Mouse (Mus musculus): ENCODE results near the gene Sbf2.

Gene Sbf2

GRCm38 (mm10) chr7:110305486-110305885 lies 309.2 kb downstream of the Sbf2 start:
- no peak for DNase-seq

GRCm38 (mm10) chr7:110302886-110303285 lies 311.8 kb downstream of the Sbf2 start:
- DNase-seq, result no peak

- no peak for DNase-seq
Measured at GRCm38 (mm10) chr7:110298739-110299410, 315.8 kb downstream of the Sbf2 start.

- DNase-seq, result no peak
Measured at GRCm38 (mm10) chr7:110298090-110298489, 316.6 kb downstream of the Sbf2 start.

- no peak for DNase-seq
Measured at GRCm38 (mm10) chr7:110297611-110298010, 317.1 kb downstream of the Sbf2 start.

GRCm38 (mm10) chr7:110296889-110297603 lies 317.7 kb downstream of the Sbf2 start:
- DNase-seq, result peak; percentile 86

GRCm38 (mm10) chr7:110289647-110290046 lies 325.1 kb downstream of the Sbf2 start:
- no peak for DNase-seq

- no peak for DNase-seq
Measured at GRCm38 (mm10) chr7:110288731-110289191, 326.0 kb downstream of the Sbf2 start.

GRCm38 (mm10) chr7:110288191-110288604 lies 326.5 kb downstream of the Sbf2 start:
- no peak for DNase-seq

- DNase-seq, result no peak
Measured at GRCm38 (mm10) chr7:110287476-110288071, 327.1 kb downstream of the Sbf2 start.

- DNase-seq, result peak; percentile 86
Measured at GRCm38 (mm10) chr7:110286838-110287475, 327.8 kb downstream of the Sbf2 start.

- no peak for DNase-seq
Measured at GRCm38 (mm10) chr7:110286198-110286732, 328.5 kb downstream of the Sbf2 start.

GRCm38 (mm10) chr7:110285849-110286151 lies 328.9 kb downstream of the Sbf2 start:
- no peak for DNase-seq

- no peak for DNase-seq
Measured at GRCm38 (mm10) chr7:110285076-110285848, 329.5 kb downstream of the Sbf2 start.

- no peak for DNase-seq
Measured at GRCm38 (mm10) chr7:110283484-110284275, 331.0 kb downstream of the Sbf2 start.

GRCm38 (mm10) chr7:110282797-110283196 lies 331.9 kb downstream of the Sbf2 start:
- DNase-seq, result no peak

- no peak for DNase-seq
Measured at GRCm38 (mm10) chr7:110281435-110282256, 333.1 kb downstream of the Sbf2 start.

- no peak for DNase-seq
Measured at GRCm38 (mm10) chr7:110279183-110279582, 335.5 kb downstream of the Sbf2 start.

GRCm38 (mm10) chr7:110277734-110278245 lies 336.9 kb downstream of the Sbf2 start:
- DNase-seq, result no peak

GRCm38 (mm10) chr7:110272434-110272833 lies 342.3 kb downstream of the Sbf2 start:
- no peak for DNase-seq

All from embryo, embryonic 11 days (tissue).